26 mouse cellular contexts compared by ENCODE assay signal in the genomic region with DNA sequence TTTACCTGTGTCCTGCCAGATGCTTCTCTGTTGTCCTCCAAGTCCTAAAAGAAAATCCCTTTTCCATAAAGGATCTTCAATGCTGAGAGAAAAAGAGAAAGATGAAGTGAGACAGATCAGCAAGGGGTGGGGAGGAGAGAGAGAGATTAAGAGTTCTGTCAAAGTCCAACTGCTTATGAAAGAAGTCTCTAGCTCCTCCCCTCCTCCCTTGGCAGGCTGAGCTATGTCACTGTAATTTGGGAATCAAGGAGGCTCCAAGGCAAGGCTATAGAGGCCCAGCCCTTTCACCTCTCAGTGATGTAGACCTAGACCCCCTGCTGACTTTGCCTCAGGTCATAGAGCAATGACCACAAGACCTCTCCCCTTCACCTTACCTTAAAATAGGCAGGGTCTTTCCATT. TPM values are rescaled to one million over a fixed set of nuclear protein-coding genes. Genes with fewer than 3 reads are reported as not detected.
"Had no signal": no experiment of that assay in that cellular context is flagged by ENCODE, and none has a peak within 500 bp of the region (broad histone marks: within the 10 kb centered on the region; RNA-seq: fewer than 3 reads in every experiment).

No protein-coding gene starts in this region.

- H3K9me3 ChIP-seq: heart, embryonic 10.5 days; heart, embryonic 13.5 days; heart, embryonic 15.5 days; hindbrain, embryonic 13.5 days; hindbrain, embryonic 15.5 days; limb, embryonic 13.5 days; limb, embryonic 15.5 days; liver, embryonic 12.5 days had no signal

- H3K9ac ChIP-seq: forebrain, postnatal 0 days; heart, embryonic 13.5 days; heart, embryonic 15.5 days; hindbrain, embryonic 13.5 days; hindbrain, embryonic 15.5 days; limb, embryonic 13.5 days; limb, embryonic 15.5 days; liver, embryonic 12.5 days; liver, embryonic 14.5 days had no signal

- H3K27ac ChIP-seq: heart, embryonic 10.5 days; heart, embryonic 13.5 days; heart, embryonic 15.5 days; hindbrain, embryonic 13.5 days; hindbrain, embryonic 15.5 days; hindbrain, postnatal 0 days; limb, embryonic 13.5 days; limb, embryonic 15.5 days; liver, embryonic 12.5 days; liver, embryonic 14.5 days had no signal

- H3K36me3 ChIP-seq: heart, embryonic 10.5 days; heart, embryonic 13.5 days; heart, embryonic 15.5 days; hindbrain, embryonic 13.5 days; hindbrain, embryonic 15.5 days; limb, embryonic 13.5 days; limb, embryonic 15.5 days; liver, embryonic 12.5 days had no signal

- H3K4me3 ChIP-seq: heart, embryonic 10.5 days; heart, embryonic 13.5 days; heart, embryonic 15.5 days; hindbrain, embryonic 13.5 days; hindbrain, embryonic 15.5 days; limb, embryonic 13.5 days; limb, embryonic 15.5 days; liver, embryonic 12.5 days had no signal

- ATAC-seq: forebrain, postnatal 0 days; hindbrain, postnatal 0 days; intestine, embryonic 16.5 days; liver, embryonic 12.5 days had no signal

- H3K27me3 ChIP-seq: hindbrain, embryonic 13.5 days; hindbrain, embryonic 15.5 days had no signal

- H3K4me2 ChIP-seq: heart, embryonic 13.5 days; heart, embryonic 15.5 days; hindbrain, embryonic 13.5 days; hindbrain, embryonic 15.5 days; limb, embryonic 13.5 days; limb, embryonic 15.5 days; liver, embryonic 12.5 days had no signal

- DNase-seq: forebrain, postnatal 0 days; gastrocnemius, postnatal 14 days; gastrocnemius, postnatal 36 days; heart, adult 18-20 months; heart, postnatal 14 days; heart, postnatal 36 days; kidney, adult 18-20 months; kidney, postnatal 10 days; layer of hippocampus, adult 9-11 months; layer of hippocampus, postnatal 36 days; left cerebral cortex, postnatal 4 days; lung, adult 18-20 months had no signal

- H3K4me1 ChIP-seq: heart, embryonic 10.5 days; heart, embryonic 13.5 days; heart, embryonic 15.5 days; hindbrain, embryonic 13.5 days; hindbrain, embryonic 15.5 days; limb, embryonic 13.5 days; limb, embryonic 15.5 days; liver, embryonic 12.5 days had no signal

RNA-seq across cellular contexts. Expression of gene H2-Q1, which starts 34.8 kb away (rescaled TPM):
- polyA plus RNA-seq: heart, postnatal 0 days; hindbrain, embryonic 11.5 days; limb, embryonic 11.5 days; limb, embryonic 15.5 days had no signal
